Mouse (Mus musculus) lung, postnatal 0 days (tissue): ENCODE data around the gene Slc35c2.

Source experiments
- CTCF ChIP-seq: IDR thresholded peaks from 2 replicates; pipeline ENCODE4 v1.5.1; 2016; ENCODE audit warnings: antibody characterized with exemption, mild to moderate bottlenecking
- EP300 ChIP-seq: IDR thresholded peaks from 2 replicates; pipeline ENCODE4 v1.6.1; 2016; ENCODE audit warnings: antibody characterized with exemption, mild to moderate bottlenecking, control low read depth

DNA sequence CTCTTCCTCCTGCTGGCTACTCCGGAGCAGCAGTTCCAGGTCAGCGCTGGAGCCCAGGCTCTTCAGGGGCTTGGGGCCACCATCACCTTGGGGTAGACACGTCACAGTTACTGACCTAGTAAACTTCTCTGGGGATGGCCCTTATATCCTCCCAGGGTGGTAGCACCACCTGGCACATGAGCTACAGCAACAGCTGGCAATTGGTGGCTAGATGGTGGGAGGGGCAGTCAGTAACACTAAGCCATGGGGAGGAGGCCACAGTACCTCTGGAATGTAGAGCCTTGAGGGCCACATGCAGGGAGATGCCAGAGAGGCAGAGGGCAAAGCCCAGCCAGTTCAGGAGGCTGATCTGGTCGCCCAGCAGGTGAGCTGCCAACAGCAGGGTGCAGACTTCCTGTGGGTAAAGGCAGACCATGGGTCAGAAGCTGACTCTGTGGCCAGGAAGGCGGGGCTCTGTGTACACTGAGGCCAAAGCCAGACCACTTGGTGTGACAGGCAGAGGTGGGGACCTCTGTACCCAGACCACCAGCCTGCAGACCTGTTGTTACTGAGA is 10.4 kb downstream of the Slc35c2 start:
- TF ChIP-seq CTCF (no peak), EP300 (no peak)
